Mouse (Mus musculus): Measurements from ENCODE around the gene Atf1.
"Not testable (repeated sequence)": the region's sequence is repeated elsewhere in the genome, so short reads cannot be mapped to it uniquely, and the experiment has no call there.

- not testable (repeated sequence) for TF ChIP-seq MAX (IDR thresholded peaks at IDR 0.05; ENCODE audit: low read depth); POLR2A (IDR thresholded peaks at IDR 0.05; ENCODE audit: insufficient read length, low read depth); TCF12 (IDR thresholded peaks at IDR 0.05; ENCODE audit: insufficient read depth, poor library complexity, severe bottlenecking); POLR2AphosphoS2 (IDR thresholded peaks at IDR 0.05; ENCODE audit: insufficient read length, low read depth)
Observed at GRCm38 (mm10) chr15:100307438-100308096, 79.9 kb downstream of the Atf1 start.

Measured in myocyte (in vitro differentiated cells).